Mouse (Mus musculus) liver, adult (tissue): ENCODE results near the gene Plin4.

Source experiments
- GATA4 ChIP-seq: IDR thresholded peaks from 2 replicates; pipeline ENCODE4 v1.6.1; 2014; ENCODE audit warnings: mild to moderate bottlenecking, low read length; ENCODE audit not compliant: insufficient replicate concordance

Gene Plin4

DNA sequence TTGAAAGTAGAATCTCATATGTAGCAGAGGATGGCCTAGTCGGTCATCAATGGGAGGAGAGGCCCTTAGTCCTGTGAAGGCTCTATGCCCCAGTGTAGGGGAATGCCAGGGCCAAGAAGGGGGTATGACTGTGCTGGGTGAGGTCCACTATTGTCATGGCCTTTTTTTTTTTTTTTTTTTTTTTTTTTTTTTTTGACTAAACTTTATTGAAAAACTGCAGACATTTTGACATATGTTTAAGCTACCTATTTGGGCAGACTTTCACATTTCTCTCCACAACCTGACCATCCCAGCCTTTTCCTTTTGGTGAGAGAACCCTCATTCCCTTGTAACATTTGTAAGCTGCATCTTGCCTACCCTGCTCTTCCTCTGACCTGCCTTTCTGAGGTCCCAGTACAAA lies 17.3 kb downstream of the Plin4 start:
- no peak for TF ChIP-seq GATA4

DNA sequence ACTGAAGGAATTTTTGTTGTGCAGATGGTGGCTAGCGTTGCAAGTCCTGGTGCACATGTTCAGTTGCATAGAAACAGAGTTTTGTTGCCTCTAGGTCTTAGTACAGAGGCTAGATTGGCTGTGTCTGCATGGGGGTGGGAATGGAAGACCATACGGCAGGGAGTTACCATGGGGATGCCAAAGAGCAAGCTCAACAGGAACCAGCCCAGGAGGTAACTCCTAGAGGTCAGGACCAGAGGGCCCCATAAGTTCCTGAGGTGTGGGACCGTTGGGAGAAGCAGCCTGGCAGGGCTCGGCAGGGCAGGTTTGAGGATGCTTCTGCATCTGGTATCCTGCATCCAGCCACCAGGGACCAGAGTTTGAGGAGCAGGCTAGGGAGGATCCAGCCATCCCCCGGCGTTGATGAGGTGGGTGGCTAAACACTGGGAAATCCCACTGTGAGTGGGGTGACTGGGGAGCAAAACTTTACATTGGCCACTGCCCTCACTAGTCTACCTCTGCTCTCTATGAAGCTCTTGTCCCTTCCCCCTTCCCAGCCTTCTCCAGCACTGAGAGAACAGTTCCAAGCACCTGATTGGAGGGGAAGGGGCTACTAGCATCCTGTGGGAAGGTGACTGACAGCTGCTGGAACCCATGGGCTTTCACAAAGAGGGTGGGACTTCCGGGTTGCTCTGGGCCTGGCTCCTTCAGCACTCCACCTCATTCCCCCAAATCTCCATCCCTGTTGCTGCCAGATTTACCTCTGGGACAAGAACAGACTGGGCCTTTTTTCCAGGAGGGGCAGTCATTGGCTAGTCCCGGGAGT lies 28.6 kb downstream of the Plin4 start:
- TF ChIP-seq GATA4, result no peak

GRCm38 (mm10) chr17:56079921-56080320 lies 29.7 kb downstream of the Plin4 start:
- no peak for TF ChIP-seq GATA4

DNA sequence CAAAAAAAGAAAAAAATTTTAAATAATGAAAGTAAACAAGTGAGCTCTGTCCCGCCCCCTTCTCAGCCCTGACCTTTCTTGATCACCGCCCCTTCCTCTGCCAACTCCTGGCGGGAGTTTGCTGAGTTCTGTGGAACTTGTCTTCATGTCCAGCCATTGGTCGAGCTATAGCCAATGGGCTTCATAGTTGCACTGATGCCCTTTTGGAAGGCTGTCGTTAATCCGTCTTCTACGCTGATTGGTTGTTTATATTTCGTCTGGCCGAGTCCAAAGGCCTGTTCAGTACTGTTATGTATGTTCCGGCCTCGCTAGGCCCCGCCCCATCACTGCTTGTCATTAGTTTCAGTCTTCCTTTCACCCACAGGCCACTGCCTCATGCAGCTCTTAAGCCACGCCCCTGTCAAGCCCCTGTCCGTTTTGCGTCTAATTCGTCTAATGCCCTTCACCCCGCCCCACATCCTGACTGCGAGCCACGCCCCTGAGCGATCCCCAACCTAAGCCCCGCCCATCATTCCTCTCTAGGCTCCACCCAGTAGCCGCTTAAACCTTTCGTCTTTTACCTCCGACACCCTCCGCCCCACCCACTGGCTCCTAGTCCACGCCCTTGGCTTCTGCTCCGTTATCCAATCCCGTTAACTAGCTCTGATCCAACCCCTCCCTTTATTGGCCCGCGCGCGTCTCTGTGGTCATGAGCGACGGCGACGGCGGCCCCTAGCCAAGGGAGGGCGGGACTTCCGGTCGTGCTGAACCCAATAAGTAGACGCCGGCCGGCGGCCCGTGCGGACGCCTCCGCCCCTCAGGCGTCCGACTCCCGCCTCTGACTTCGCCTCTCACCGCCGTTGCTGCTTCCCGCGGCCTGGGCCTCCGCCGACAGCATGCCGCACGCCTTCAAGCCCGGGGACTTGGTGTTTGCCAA lies 30.5 kb downstream of the Plin4 start, which contains the start of gene Hdgfl2:
Gene Hdgfl2 (plus strand): TSS at position 755 of the 916 bp plus-strand sequence.
- peak; percentile 6; the same call in 1 of the 2 replicates for TF ChIP-seq GATA4

- no peak for TF ChIP-seq GATA4
Observed at GRCm38 (mm10) chr17:56077523-56077922, 32.1 kb downstream of the Plin4 start.

- TF ChIP-seq GATA4, result peak; percentile 70; the same call in 1 of the 2 replicates
Observed at GRCm38 (mm10) chr17:56074827-56075208, 34.8 kb downstream of the Plin4 start, which contains the start of gene Ubxn6. Gene Ubxn6, minus strand, starts transcription at chr17:56075028.

- no peak for TF ChIP-seq GATA4
Observed at GRCm38 (mm10) chr17:56074097-56074826, 35.3 kb downstream of the Plin4 start.

- TF ChIP-seq GATA4, result no peak
Observed at GRCm38 (mm10) chr17:56072243-56072642, 37.4 kb downstream of the Plin4 start.

- TF ChIP-seq GATA4, result no peak
Observed at GRCm38 (mm10) chr17:56071126-56071525, 38.5 kb downstream of the Plin4 start.

DNA sequence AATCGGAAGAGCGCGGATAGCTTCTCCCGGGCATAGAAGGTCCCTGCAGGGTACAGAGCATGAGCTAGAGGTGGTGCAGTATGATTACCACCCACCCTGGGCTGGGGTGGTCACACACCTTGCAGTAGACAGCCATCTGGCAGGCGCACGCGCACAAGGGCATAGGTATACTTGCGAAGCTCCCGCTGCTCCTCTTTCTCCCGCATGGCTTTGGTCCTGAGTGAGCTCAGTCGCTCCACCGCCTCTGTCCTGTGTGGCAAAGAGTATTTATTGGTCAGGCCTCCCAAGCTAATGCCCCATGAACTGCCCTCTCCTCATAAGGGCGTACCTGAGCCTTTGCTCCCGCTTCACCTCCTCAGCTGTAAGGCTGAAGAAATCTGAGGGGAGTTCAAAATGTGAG lies 40.5 kb downstream of the Plin4 start:
- TF ChIP-seq GATA4, result no peak

- no peak for TF ChIP-seq GATA4
Observed at GRCm38 (mm10) chr17:56066451-56066850, 43.2 kb downstream of the Plin4 start.

GRCm38 (mm10) chr17:56062081-56062480 lies 47.5 kb downstream of the Plin4 start:
- TF ChIP-seq GATA4, result no peak

DNA sequence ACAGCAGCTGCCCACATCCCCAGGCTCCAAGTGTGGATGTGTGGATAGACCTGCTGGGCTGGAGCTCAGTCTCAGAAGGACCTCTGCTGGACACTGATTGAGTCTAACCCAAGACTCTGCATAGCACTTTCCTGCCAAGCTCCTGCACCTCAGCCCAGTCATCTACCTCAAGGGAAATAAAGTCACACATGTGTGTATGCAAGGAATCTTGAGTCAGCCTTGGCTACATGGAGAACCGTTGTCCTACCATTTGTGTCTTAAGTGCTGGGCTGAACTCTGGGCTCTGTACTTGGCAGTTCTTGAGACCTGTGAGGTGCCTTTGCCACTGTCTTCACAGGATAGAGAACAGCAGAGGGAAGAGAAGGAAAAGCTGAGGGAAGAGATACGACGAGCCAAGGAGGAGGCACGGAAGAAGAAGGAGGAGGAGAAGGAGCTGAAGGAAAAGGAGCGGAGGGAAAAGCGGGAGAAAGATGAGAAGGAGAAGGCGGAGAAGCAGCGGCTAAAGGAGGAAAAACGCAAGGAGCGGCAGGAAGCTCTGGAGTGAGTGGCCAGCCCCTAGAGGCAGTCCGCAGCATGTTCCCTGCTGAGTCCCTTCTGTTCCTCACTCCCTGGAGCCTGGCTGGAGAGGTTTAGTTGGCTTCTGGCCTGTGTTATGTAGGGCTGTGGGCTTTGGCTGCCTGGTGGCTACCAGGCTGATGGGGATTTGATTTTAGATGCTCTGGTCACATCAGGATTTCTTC lies 52.1 kb downstream of the Plin4 start:
- TF ChIP-seq GATA4, result no peak

GRCm38 (mm10) chr17:56055945-56056678 lies 53.5 kb downstream of the Plin4 start:
- no peak for TF ChIP-seq GATA4
